Mouse (Mus musculus): ENCODE results near the gene Rhox4g. TPM values are rescaled to one million over a fixed set of nuclear protein-coding genes. Genes with fewer than 3 reads are reported as not detected.
"Not testable (repeated sequence)": the region's sequence is repeated elsewhere in the genome, so short reads cannot be mapped to it uniquely, and the experiment has no call there.

Gene Rhox4g
- total RNA-seq (2021) = not detected

GRCm38 (mm10) chrX:37651227-37651626 lies at the start of gene Rhox4g:
Gene Rhox4g (minus strand): TSS chrX:37651327.
- DNase-seq; intact Hi-C loops (cut with DNase I): not testable (repeated sequence)

- intact Hi-C loops (cut with DNase I) = no loop called here
Measured at GRCm38 (mm10) chrX:37692261-37692660, 41.1 kb upstream of the Rhox4g start.

GRCm38 (mm10) chrX:37683031-37683715 lies 32.0 kb upstream of the Rhox4g start:
- intact Hi-C loops (cut with DNase I) = no loop called here
- no peak for DNase-seq

More at GRCm38 (mm10) chrX:37692261-37692660, 41.1 kb upstream of the Rhox4g start:
- DNase-seq = no peak

- intact Hi-C loops (cut with DNase I); DNase-seq: not testable (repeated sequence)
Measured at GRCm38 (mm10) chrX:37673177-37673576, 22.1 kb upstream of the Rhox4g start, which contains the start of gene Rhox2h. Gene Rhox2h (minus strand): TSS chrX:37673277.

GRCm38 (mm10) chrX:37668664-37669063 lies 17.5 kb upstream of the Rhox4g start, which contains the start of gene Rhox3h:
Gene Rhox3h (minus strand): TSS chrX:37668764.
- intact Hi-C loops (cut with DNase I); DNase-seq: not testable (repeated sequence)

GRCm38 (mm10) chrX:37643370-37643769 lies 7.8 kb downstream of the Rhox4g start, which contains the start of gene Rhox2g:
Gene Rhox2g (minus strand): TSS chrX:37643470.
- intact Hi-C loops (cut with DNase I); DNase-seq: not testable (repeated sequence)

- intact Hi-C loops (cut with DNase I); DNase-seq: not testable (repeated sequence)
Measured at GRCm38 (mm10) chrX:37628512-37628911, 22.6 kb downstream of the Rhox4g start, which contains the start of gene Rhox3g. Gene Rhox3g (minus strand): TSS chrX:37628612.

GRCm38 (mm10) chrX:37607604-37608003 lies 43.5 kb downstream of the Rhox4g start, which contains the start of gene Rhox4f:
Gene Rhox4f (minus strand): TSS chrX:37607704.
- DNase-seq; intact Hi-C loops (cut with DNase I): not testable (repeated sequence)

Other genes with a start within 250 kb of the Rhox4g start
- gene Rhox2b, start 239.3 kb downstream of the Rhox4g start, total RNA-seq (2021) = not detected
- not detected for gene Rhox4b, start 218.8 kb downstream of the Rhox4g start, total RNA-seq (2021)
- not detected for gene Rhox2c, start 197.6 kb downstream of the Rhox4g start, total RNA-seq (2021)
- not detected for gene Rhox3c, start 192.7 kb downstream of the Rhox4g start, total RNA-seq (2021)
- not detected for gene Rhox4c, start 171.0 kb downstream of the Rhox4g start, total RNA-seq (2021)
- not detected for gene Rhox2d, start 157.9 kb downstream of the Rhox4g start, total RNA-seq (2021)
- not detected for gene Rhox4d, start 137.0 kb downstream of the Rhox4g start, total RNA-seq (2021)
- not detected for gene Rhox2e, start 120.9 kb downstream of the Rhox4g start, total RNA-seq (2021)
- not detected for gene Rhox3e, start 109.3 kb downstream of the Rhox4g start, total RNA-seq (2021)
- gene Rhox4e, start 93.9 kb downstream of the Rhox4g start, total RNA-seq (2021) = not detected
- gene Rhox2f, start 79.9 kb downstream of the Rhox4g start, total RNA-seq (2021) = not detected
- not detected for gene Rhox3f, start 70.3 kb downstream of the Rhox4g start, total RNA-seq (2021)
- not detected for gene Rhox4f, start 43.6 kb downstream of the Rhox4g start, total RNA-seq (2021)
- not detected for gene Rhox3g, start 22.7 kb downstream of the Rhox4g start, total RNA-seq (2021)
- gene Rhox2g, start 7.9 kb downstream of the Rhox4g start, total RNA-seq (2021) = not detected
- gene Rhox3h, start 17.4 kb upstream of the Rhox4g start, total RNA-seq (2021) = not detected
- gene Rhox2h, start 21.9 kb upstream of the Rhox4g start, total RNA-seq (2021) = under 1 TPM in 1 of 2 experiments, not detected in 1; 0.43 TPM
- gene Rhox5, start 153.5 kb upstream of the Rhox4g start, total RNA-seq (2021) = 1 to 10 TPM in 1 of 2 experiments, under 1 TPM in 1; 0.83 to 2.3 TPM
- not detected for gene Rhox6, start 175.6 kb upstream of the Rhox4g start, total RNA-seq (2021)
- not detected for gene Rhox7a, start 180.4 kb upstream of the Rhox4g start, total RNA-seq (2021)
- not detected for gene Rhox8, start 227.6 kb upstream of the Rhox4g start, total RNA-seq (2021)
- gene Rhox7b, start 245.9 kb upstream of the Rhox4g start, total RNA-seq (2021) = not detected